Mouse (Mus musculus): Measurements from ENCODE around the gene Ubap1l. TPM values are rescaled to one million over a fixed set of nuclear protein-coding genes. Genes with fewer than 3 reads are reported as not detected.

The Ubap1l gene
- polyA plus RNA-seq, 1 experiment from 2014 or later, result 0.66 TPM

DNA sequence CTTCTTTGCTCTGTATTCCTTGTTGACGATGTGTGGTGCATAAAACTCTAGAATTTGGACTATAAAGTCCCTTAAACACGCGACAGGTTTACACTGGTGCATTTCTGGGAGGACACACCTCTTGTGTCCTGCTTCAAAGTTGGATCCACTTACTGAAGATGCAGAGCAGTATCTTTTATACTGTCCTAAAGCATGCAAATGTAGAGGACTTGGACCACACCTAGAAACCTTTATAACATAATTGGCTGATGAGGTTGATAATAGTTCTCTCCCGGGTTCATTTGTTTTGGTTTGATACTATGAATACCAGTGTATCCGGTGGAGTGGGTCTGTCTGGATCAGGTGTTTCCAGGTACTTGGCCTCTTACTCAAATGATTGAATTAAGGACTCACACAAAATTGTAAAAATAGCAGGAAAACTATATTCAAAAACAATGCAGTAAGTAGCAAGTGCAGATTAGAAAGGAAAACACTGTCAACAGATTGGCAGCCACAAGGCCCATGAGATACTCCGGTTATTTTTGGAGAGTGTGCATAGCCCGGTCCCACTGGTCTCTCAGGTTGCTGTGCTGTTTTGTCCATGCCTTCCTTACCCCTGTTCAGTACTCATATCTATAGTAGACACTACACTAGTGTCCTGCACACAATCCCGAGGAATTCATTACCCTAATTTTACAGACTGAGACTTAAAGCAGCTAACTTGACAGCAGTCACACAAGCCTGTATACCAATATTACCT lies 13.6 kb upstream of the Ubap1l start:
- 0 out of 2 replicates have a peak, but pooled peaks cover 4% of the 10 kb centered on the region for H3K9me3 ChIP-seq
- no peaks in the 10 kb centered on the region for H3K27me3 ChIP-seq (replicated peaks; ENCODE audit: low read depth, poor library complexity, severe bottlenecking)
- peak overlapping the region; percentile 100 for H3K4me3 ChIP-seq
- peaks cover 21% of the 10 kb centered on the region for H3K4me1 ChIP-seq
- no peak for DNase-seq (ENCODE audit: low spot score)
- H3K36me3 ChIP-seq (replicated peaks), result no peaks in the 10 kb centered on the region
- peak overlapping the region; percentile 93 for H3K27ac ChIP-seq (replicated peaks)
- 51% methylated on average over 8 of the region's 8 CpGs for whole genome bisulfite sequencing

DNA sequence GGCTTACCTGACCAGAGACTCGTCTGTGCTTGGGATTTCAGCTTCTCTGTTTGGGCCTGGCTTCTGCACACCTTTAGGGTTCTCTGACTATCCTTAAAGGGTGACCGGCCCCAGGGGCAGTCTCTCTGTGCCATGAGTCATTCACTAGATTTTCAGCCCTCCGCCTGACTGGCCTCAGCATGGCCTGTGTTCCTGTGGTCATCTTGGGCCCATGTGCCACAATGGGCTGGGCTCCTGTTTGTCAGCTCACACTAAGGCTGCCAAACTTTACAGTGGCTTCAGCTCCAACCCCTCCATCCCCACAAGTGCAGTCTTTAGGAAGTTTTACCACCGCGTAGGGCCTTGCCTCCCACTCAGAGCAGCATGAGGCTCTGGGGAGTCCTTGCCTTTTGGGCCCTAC lies 7.6 kb upstream of the Ubap1l start:
- Histone ChIP-seq H3K4me3 (no peak overlapping the region), H3K27ac (replicated peaks) (no peak overlapping the region), H3K9me3 (no peaks in the 10 kb centered on the region), H3K36me3 (replicated peaks) (peaks cover 44% of the 10 kb centered on the region), H3K4me1 (0 out of 2 replicates have a peak, but pooled peaks cover 6% of the 10 kb centered on the region), H3K27me3 (replicated peaks; ENCODE audit: low read depth, poor library complexity, severe bottlenecking) (no peaks in the 10 kb centered on the region)
- no peak for DNase-seq (ENCODE audit: low spot score)
- 88% methylated on average over 5 of the region's 5 CpGs for WGBS

DNA sequence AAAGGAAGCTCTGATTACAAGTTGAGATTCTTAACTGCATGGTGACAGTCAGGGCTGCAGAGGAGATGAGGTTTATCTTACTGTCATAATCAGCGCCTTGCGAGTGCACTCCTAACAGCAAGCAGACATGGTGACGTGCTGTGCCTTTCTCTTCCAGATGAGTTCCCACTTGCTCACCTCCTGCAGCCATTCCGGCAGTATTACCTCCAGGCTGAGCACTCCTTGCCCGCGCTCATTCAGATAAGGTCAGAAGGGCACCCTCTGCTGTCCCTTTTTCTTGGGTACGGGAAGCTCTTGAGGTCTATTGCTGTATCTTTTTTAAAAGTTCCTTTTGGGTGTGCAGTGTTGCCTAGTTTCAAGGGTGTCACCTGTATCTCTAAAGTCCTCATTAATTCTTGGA lies 4.3 kb upstream of the Ubap1l start:
- Histone ChIP-seq H3K4me1 (no peaks in the 10 kb centered on the region), H3K27me3 (replicated peaks; ENCODE audit: low read depth, poor library complexity, severe bottlenecking) (no peaks in the 10 kb centered on the region), H3K36me3 (replicated peaks) (peaks cover 78% of the 10 kb centered on the region), H3K4me3 (no peak overlapping the region), H3K27ac (replicated peaks) (no peak overlapping the region), H3K9me3 (no peaks in the 10 kb centered on the region)
- 83% methylated on average over 7 of the region's 7 CpGs for WGBS
- DNase-seq (ENCODE audit: low spot score), result no peak

DNA sequence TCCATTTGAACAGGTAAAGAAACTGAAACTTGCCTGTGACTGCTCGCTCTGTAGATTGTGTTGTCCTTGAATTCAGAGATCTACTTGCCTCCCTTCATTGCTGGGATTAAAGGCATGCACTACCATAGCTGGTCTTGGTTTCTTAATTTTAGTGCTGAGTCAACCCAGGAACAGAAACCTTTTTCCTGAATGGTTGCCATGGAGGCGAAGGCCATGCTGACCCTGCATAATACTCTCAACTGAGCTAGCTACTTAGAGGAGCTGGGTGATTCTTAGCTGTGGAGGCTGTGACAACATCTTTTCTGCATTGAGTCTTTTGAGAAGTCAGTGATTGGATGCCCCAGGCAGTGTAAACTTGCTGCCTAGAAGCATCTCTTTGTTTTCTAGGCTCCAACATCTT lies 3.9 kb upstream of the Ubap1l start:
- Histone ChIP-seq H3K27me3 (replicated peaks; ENCODE audit: low read depth, poor library complexity, severe bottlenecking) (no peaks in the 10 kb centered on the region), H3K4me3 (no peak overlapping the region), H3K9me3 (no peaks in the 10 kb centered on the region), H3K4me1 (no peaks in the 10 kb centered on the region), H3K27ac (replicated peaks) (no peak overlapping the region), H3K36me3 (replicated peaks) (peaks cover 82% of the 10 kb centered on the region)
- 89% methylated on average over 2 of the region's 2 CpGs for WGBS
- no peak for DNase-seq (ENCODE audit: low spot score)

DNA sequence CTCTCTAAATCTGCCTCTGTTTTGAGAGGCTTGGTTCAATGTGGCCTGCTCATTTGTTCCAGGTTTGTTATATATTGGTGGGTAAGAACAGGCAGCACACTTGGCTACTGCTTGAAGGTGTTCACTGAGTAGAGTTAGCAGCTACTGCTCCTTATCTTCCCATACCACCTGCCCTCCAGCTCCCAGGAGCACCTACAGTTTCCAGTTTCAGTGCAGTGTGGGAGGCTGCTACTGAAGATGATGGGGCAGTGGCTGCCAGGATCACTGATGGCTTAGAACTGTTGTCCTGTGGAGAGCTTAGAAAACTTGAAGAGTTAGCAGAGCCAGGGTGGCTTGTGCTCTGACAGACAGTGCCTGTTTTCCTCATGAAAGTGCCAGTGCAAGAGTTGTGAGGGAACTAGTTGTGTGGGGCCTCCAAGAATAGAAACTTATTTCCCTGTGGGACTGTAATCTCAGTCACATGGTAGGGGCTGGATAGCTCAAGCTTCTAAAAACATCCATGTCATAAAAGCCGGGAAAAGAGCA lies 1.8 kb upstream of the Ubap1l start:
- Histone ChIP-seq H3K4me3 (no peak overlapping the region), H3K9me3 (no peaks in the 10 kb centered on the region), H3K36me3 (replicated peaks) (peaks cover 92% of the 10 kb centered on the region), H3K4me1 (0 out of 2 replicates have a peak, but pooled peaks cover 5% of the 10 kb centered on the region), H3K27ac (replicated peaks) (no peak overlapping the region), H3K27me3 (replicated peaks; ENCODE audit: low read depth, poor library complexity, severe bottlenecking) (no peaks in the 10 kb centered on the region)
- WGBS, result 84% methylated on average over 1 of the region's 1 CpGs
- no peak for DNase-seq (ENCODE audit: low spot score)

DNA sequence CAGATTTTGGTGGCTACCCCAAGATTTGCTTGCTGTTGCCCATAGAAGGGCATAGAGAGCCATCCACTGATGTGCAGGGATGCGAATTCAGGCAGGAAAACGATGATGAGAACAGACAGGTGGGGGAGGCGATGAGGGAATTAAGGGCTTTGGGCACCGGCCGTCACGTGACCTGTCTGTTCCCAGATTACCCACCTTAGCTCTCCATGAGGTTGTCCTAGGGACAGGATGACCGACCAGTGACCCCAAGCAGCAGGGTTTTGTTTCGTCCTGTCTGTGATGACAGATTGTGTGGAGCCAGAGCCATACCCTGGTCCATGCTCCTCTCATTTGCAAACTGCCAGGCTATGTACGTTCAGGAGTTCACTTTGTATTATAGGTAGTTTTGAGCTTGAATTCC lies 2.8 kb downstream of the Ubap1l start:
- Histone ChIP-seq H3K4me3 (no peak overlapping the region), H3K36me3 (replicated peaks) (peaks cover 64% of the 10 kb centered on the region), H3K27me3 (replicated peaks; ENCODE audit: low read depth, poor library complexity, severe bottlenecking) (no peaks in the 10 kb centered on the region), H3K9me3 (no peaks in the 10 kb centered on the region), H3K4me1 (0 out of 2 replicates have a peak, but pooled peaks cover 5% of the 10 kb centered on the region), H3K27ac (replicated peaks) (no peak overlapping the region)
- WGBS, result 66% methylated on average over 9 of the region's 9 CpGs
- DNase-seq (ENCODE audit: low spot score), result peak; percentile 24

DNA sequence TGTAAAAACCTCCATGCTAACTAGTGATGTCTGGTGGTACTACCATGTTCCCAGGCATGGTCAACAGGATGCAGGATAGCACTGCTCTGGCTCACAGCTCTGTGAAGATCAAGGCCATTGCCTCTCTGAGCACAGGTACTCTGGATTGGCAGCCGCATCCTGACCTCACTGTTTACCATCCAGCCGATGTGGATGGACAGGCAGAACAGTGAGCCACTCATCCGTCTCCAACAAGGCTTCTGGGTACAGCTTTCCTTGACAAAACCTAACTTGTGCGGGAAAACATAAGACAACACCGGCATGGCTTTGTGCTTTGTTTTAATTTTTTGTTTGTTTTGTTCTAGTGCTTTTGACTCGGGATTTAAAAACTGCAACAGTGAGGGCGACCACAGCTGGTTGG lies 4.9 kb downstream of the Ubap1l start:
- WGBS, result 90% methylated on average over 7 of the region's 7 CpGs
- Histone ChIP-seq H3K27me3 (replicated peaks; ENCODE audit: low read depth, poor library complexity, severe bottlenecking) (no peaks in the 10 kb centered on the region), H3K9me3 (no peaks in the 10 kb centered on the region), H3K4me3 (no peak overlapping the region), H3K36me3 (replicated peaks) (peaks cover 47% of the 10 kb centered on the region), H3K27ac (replicated peaks) (no peak overlapping the region), H3K4me1 (0 out of 2 replicates have a peak, but pooled peaks cover 5% of the 10 kb centered on the region)
- no peak for DNase-seq (ENCODE audit: low spot score)

DNA sequence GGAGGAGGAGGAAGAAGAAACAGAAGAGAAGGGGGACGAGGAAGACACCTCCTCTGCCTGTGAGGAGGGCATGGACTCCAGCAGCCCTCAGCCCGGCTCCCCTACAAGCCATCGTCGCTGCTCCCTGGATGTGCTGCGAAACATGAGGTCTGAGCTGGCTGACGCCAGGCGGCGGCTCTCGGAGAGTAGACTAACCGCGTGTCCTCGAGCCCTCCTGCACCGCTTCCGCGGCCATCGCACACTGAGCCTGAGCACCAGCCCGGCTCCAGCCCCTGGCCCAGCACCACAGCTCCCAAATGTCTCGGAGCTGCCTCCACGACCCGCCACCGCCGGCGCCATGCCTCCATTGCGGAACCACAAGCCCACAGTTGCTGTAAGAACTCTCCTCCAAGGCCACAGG lies 10.9 kb downstream of the Ubap1l start:
- H3K4me3 ChIP-seq, result no peak overlapping the region
- 0 out of 2 replicates have a peak, but pooled peaks cover 4% of the 10 kb centered on the region for H3K4me1 ChIP-seq
- H3K9me3 ChIP-seq, result no peaks in the 10 kb centered on the region
- no peaks in the 10 kb centered on the region for H3K27me3 ChIP-seq (replicated peaks; ENCODE audit: low read depth, poor library complexity, severe bottlenecking)
- peaks cover 29% of the 10 kb centered on the region; the same call in 1 of the 2 replicates for H3K36me3 ChIP-seq (replicated peaks)
- no peak for DNase-seq (ENCODE audit: low spot score)
- H3K27ac ChIP-seq (replicated peaks), result no peak overlapping the region
- 78% methylated on average over 24 of the region's 24 CpGs for WGBS

DNA sequence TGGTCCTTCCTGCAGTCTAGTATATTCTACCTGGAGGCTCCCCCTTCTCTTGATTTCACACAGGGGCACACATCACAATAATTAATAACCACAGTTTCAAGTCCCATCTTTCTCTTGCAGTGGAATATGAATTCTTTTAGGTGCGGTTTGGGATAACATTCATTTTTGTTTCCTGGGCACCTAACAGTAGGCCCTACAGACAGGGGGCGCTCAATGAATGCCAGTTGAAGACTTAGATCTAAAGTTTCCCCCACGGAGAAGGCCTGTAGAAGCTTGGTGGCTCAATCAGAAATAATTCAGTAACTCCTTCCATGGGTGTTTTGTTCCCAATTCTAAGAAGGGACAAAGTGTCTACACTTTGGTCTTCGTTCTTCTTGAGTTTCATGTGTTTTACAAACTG lies 11.6 kb downstream of the Ubap1l start:
- Histone ChIP-seq H3K27ac (replicated peaks) (no peak overlapping the region), H3K4me3 (no peak overlapping the region), H3K4me1 (0 out of 2 replicates have a peak, but pooled peaks cover 6% of the 10 kb centered on the region), H3K9me3 (no peaks in the 10 kb centered on the region), H3K27me3 (replicated peaks; ENCODE audit: low read depth, poor library complexity, severe bottlenecking) (no peaks in the 10 kb centered on the region), H3K36me3 (replicated peaks) (peaks cover 33% of the 10 kb centered on the region)
- DNase-seq (ENCODE audit: low spot score), result no peak
- 75% methylated on average over 4 of the region's 4 CpGs for WGBS

DNA sequence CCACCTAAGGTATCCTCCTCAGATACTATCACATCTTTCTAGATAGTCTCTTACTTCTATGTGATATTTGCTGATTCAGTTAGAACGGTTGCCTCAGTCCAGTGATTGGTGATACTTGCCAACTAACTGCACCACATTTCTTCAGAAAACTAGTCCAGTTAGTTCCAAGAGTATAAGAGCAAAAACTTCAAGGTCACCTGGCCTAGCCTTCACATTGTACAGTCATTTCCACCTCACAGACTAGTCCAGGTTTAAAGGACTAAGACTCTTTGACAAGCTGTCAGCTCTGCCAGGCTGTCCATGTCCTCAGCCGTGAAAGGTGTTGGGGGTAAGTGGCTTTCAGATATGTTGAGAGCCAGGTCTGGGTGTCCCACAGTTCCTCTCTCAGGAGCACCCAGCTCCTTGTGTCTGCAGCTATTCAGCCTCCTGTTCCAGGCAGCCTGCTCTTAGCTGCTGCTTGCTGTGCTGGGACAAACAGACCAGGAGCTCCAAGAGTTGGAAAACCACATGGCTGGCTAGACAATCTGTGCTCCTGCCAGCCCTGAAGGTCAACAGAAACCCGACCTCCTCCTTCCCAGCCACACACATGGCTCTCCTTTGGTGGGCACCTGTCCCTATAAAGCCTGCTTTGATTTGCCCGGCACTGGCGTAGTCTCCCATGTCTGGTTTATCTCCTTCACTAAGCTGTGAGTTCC lies 13.8 kb downstream of the Ubap1l start:
- Histone ChIP-seq H3K4me3 (no peak overlapping the region), H3K27me3 (replicated peaks; ENCODE audit: low read depth, poor library complexity, severe bottlenecking) (no peaks in the 10 kb centered on the region), H3K36me3 (replicated peaks) (peaks cover 37% of the 10 kb centered on the region), H3K27ac (replicated peaks) (0 out of 2 replicates have a peak overlapping the region, but pooled peaks have one; percentile 24), H3K9me3 (no peaks in the 10 kb centered on the region), H3K4me1 (0 out of 2 replicates have a peak, but pooled peaks cover 6% of the 10 kb centered on the region)
- DNase-seq (ENCODE audit: low spot score), result no peak
- 79% methylated on average over 5 of the region's 5 CpGs for WGBS

DNA sequence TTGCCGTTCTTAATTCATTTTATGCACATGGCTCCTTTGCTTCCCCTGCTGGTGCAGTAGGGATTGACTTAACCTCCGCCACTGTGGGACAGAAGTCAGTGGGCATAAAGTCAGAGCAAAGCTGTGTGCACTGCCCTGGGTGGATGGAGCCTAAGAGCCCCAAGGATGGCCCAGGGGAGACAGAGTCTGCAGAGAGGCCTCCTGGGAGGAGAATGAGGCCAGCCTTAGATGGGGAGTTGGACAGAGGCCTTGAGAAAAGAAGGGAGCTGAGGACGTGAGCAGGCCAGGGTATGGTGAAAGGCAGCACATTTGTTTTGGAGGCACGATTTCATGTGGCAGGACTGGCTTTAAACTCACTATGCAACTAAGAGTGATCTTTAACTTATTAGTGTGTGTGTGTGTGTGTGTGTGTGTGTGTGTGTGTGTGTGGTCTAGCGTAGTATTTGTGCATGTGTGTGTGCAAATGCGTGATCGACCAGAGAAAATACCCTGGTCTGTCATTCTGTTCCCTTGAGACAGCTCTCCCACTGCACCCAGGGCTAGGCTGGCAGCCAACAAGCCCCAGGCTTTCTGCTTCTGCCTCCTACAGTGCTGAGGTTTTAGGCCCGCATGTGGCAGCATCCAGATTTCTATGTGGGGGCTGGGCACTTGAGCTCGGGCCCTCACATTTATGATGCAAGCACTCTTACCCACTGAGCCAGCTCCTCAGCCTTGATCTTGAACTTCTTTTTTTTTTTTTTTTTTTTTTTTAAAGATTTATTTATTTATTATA lies 14.5 kb downstream of the Ubap1l start:
- Histone ChIP-seq H3K27me3 (replicated peaks; ENCODE audit: low read depth, poor library complexity, severe bottlenecking) (no peaks in the 10 kb centered on the region), H3K4me1 (0 out of 2 replicates have a peak, but pooled peaks cover 6% of the 10 kb centered on the region), H3K4me3 (no peak overlapping the region), H3K36me3 (replicated peaks) (peaks cover 37% of the 10 kb centered on the region), H3K27ac (replicated peaks) (no peak overlapping the region), H3K9me3 (no peaks in the 10 kb centered on the region)
- DNase-seq (ENCODE audit: low spot score), result no peak
- 86% methylated on average over 9 of the region's 9 CpGs for WGBS

DNA sequence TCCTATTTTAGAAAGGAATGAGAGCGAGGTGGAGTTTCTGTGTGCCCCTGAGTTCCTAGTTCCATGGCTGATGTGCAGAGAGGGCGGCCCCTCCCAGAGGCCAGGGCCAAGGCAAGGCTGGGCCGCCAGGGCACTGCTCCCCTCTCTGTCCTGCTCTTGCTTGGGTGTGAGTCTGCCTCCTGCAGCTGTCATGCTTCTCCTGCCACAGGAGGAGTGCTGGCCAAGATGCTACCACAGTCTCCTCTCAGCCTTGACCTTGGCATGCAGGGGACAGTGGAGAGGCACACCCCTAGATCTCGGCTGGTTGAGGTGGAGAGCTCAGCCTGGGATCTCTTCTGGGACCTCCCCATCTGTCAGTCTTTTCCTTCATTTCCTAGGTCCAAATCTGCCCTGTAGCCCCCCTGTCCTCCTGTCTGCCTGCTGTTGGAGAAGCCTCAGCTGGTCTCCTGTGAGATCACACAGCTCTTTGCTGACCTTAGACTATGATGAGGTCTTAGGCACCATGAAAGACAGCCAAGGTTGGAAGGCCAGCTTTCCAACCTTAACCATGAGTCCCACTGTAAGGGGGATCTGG lies 20.3 kb downstream of the Ubap1l start:
- H3K4me1 ChIP-seq, result peaks cover 24% of the 10 kb centered on the region
- 72% methylated on average over 4 of the region's 4 CpGs for WGBS
- no peak overlapping the region; the same call in 1 of the 2 replicates for H3K27ac ChIP-seq (replicated peaks)
- DNase-seq (ENCODE audit: low spot score), result no peak
- no peaks in the 10 kb centered on the region; the same call in 1 of the 2 replicates for H3K27me3 ChIP-seq (replicated peaks; ENCODE audit: low read depth, poor library complexity, severe bottlenecking)
- H3K36me3 ChIP-seq (replicated peaks), result peaks cover 12% of the 10 kb centered on the region
- H3K4me3 ChIP-seq, result no peak overlapping the region
- H3K9me3 ChIP-seq, result no peaks in the 10 kb centered on the region

Measured in embryonic facial prominence, embryonic 10.5 days (tissue).